Mouse (Mus musculus) myocyte (in vitro differentiated cells): Measurements from ENCODE around the gene Ltbp3. TPM values are rescaled to one million over a fixed set of nuclear protein-coding genes. Genes with fewer than 3 reads are reported as not detected.

Source experiments
- H3K27me3 ChIP-seq: one replicate; pipeline ENCODE4 v1.6.1; 2011; ENCODE audit not compliant: control insufficient read depth, insufficient read depth, insufficient read length
- H3K36me3 ChIP-seq: one replicate; pipeline ENCODE4 v1.6.1; 2011; ENCODE audit not compliant: control insufficient read depth, insufficient read depth
- H3K4me2 ChIP-seq: one replicate; pipeline ENCODE4 v1.6.1; 2011; ENCODE audit warnings: low read depth, control low read depth
- H3K4me3 ChIP-seq: one replicate; pipeline ENCODE4 v1.5.1; 2011; ENCODE audit warnings: mild to moderate bottlenecking, control low read depth, moderate library complexity
- H3K79me2 ChIP-seq: one replicate; pipeline ENCODE4 v1.6.1; 2011; ENCODE audit not compliant: control insufficient read depth, insufficient read depth
- H3ac ChIP-seq: one replicate; pipeline ENCODE4 v1.6.1; 2011; ENCODE audit not compliant: control insufficient read depth, insufficient read length
- CEBPB ChIP-seq: IDR thresholded peaks from 2 replicates; pipeline ENCODE4 v1.6.1; 2011; ENCODE audit warnings: mild to moderate bottlenecking, moderate library complexity; ENCODE audit not compliant: poor library complexity, insufficient read depth, severe bottlenecking
- E2F4 ChIP-seq: IDR thresholded peaks from one replicate; pipeline ENCODE4 v1.6.1; 2011; ENCODE audit warnings: mild to moderate bottlenecking, control low read depth, moderate library complexity; ENCODE audit not compliant: insufficient read depth
- MAX ChIP-seq: IDR thresholded peaks from one replicate; pipeline ENCODE4 v1.6.1; 2011; ENCODE audit warnings: low read depth, mild to moderate bottlenecking, control low read depth
- MYOD1 ChIP-seq, 3 experiments: IDR thresholded peaks; one replicate each; pipeline ENCODE4 v1.6.1; 2011; ENCODE audit warnings: control low read depth in 2 of 3, low read depth in 2 of 3, mild to moderate bottlenecking in 2 of 3, moderate library complexity in 1 of 3; ENCODE audit not compliant: insufficient read length in 2 of 3, control insufficient read depth in 1 of 3
- MYOG ChIP-seq, 3 experiments: IDR thresholded peaks; one replicate each; pipeline ENCODE4 v1.6.1; 2011; ENCODE audit warnings: control low read depth in 2 of 3, low read depth in 2 of 3, mild to moderate bottlenecking in 2 of 3; ENCODE audit not compliant: insufficient read length in 2 of 3, control insufficient read depth in 1 of 3, insufficient read depth in 1 of 3
- POLR2A ChIP-seq: IDR thresholded peaks from one replicate; pipeline ENCODE4 v1.6.1; 2011; ENCODE audit warnings: low read depth, mild to moderate bottlenecking, control low read depth, moderate library complexity; ENCODE audit not compliant: insufficient read length
- POLR2AphosphoS2 ChIP-seq: IDR thresholded peaks from one replicate; pipeline ENCODE4 v1.6.1; 2011; ENCODE audit warnings: low read depth, control low read depth; ENCODE audit not compliant: insufficient read length
- REST ChIP-seq: IDR thresholded peaks from one replicate; pipeline ENCODE4 v1.6.1; 2011; ENCODE audit warnings: mild to moderate bottlenecking, control low read depth, moderate library complexity; ENCODE audit not compliant: insufficient read depth, insufficient read length
- SRF ChIP-seq: IDR thresholded peaks from one replicate; pipeline ENCODE4 v1.6.1; 2011; ENCODE audit warnings: low read depth; ENCODE audit not compliant: control insufficient read depth, insufficient read length
- TCF12 ChIP-seq: IDR thresholded peaks from one replicate; pipeline ENCODE4 v1.6.1; 2011; ENCODE audit warnings: mild to moderate bottlenecking, control low read depth; ENCODE audit not compliant: poor library complexity, insufficient read depth, severe bottlenecking
- TCF3 ChIP-seq: IDR thresholded peaks from one replicate; pipeline ENCODE4 v1.6.1; 2011; ENCODE audit warnings: low read depth, control low read depth; ENCODE audit not compliant: insufficient read length
- USF1 ChIP-seq: IDR thresholded peaks from one replicate; pipeline ENCODE4 v1.6.1; 2011; ENCODE audit warnings: low read depth, mild to moderate bottlenecking, control low read depth, moderate library complexity
- polyA plus RNA-seq: library from polyadenylated mRNA; unstranded; fragments of >200 nt; fragmentation: generic; extraction: Trizol; gene quantifications from one replicate; pipeline ENCODE4 v1.2.1, GENCODE M21; 2012; ENCODE audit warnings: missing spikeins

The Ltbp3 gene
- polyA plus RNA-seq, 1 experiment, result 100 TPM

DNA sequence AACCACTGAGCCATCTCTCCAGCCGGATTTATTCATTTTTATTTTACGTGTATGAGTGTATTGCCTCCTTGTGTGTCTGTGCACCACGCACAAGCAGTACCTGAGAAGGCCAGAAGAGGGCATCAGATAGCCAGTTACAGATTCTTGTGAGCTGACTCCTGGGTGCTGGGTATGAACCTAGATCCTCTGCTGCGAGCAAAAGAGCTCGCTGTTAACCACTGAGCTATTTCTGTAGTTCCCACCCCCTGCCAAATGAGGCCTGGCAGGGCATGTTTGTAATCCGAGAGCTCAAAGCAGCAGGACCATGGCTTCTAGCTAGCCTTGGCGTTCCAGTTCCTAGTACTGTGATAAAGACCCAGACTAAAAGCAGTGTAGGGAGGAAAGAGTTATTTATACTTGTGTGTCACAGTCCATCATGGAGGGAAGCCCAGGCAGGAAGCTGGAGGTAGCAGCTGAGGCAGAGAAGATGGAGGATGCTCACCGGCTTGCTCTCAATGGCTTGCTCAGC, 46.5 kb downstream of the Ltbp3 start:
- no peak for TF ChIP-seq POLR2AphosphoS2
- TF ChIP-seq MYOG (IDR thresholded peaks at IDR 0.05; ENCODE audit: control insufficient read depth in 1 of 3, insufficient read depth in 1 of 3, insufficient read length in 2 of 3, low read depth in 2 of 3), result peak in 1 of 3 experiments; percentile 18
- no peak for TF ChIP-seq MAX
- TF ChIP-seq POLR2A, result no peak
- TF ChIP-seq CEBPB, result no peak
- TF ChIP-seq TCF3, result no peak
- no peak for TF ChIP-seq TCF12
- TF ChIP-seq USF1, result no peak
- no peak for TF ChIP-seq E2F4
- TF ChIP-seq MYOD1 (IDR thresholded peaks at IDR 0.05; ENCODE audit: control insufficient read depth in 1 of 3, insufficient read length in 2 of 3, low read depth in 2 of 3), result peak in 2 of 3 experiments; percentile 29 to 51
- TF ChIP-seq REST, result no peak
- TF ChIP-seq SRF, result peak; percentile 62
- Histone ChIP-seq H3K36me3 (no peaks in the 10 kb centered on the region), H3K4me3 (no peak overlapping the region), H3ac (no peak overlapping the region), H3K27me3 (no peaks in the 10 kb centered on the region), H3K79me2 (no peaks in the 10 kb centered on the region), H3K4me2 (peak overlapping the region; percentile 46)

DNA sequence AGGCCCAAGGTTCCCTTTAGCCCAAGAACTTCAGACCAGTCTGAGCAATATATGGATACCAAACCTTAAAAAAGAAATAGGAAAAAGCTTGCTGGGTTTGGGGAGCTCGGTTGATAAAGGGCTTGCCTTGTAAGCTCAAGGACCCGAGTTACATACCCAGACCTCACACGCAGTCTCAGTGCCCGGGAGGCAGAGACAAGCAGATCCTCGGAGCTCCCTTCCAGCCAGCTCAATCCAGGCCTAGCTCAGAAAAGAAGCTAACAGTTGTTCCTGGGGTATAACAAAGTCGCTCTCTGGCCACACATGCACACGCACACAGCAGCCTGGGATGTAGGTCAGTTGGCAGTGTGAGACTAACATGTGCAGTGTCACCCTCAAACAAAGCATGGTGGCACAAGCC, 47.2 kb downstream of the Ltbp3 start:
- Histone ChIP-seq H3K79me2 (no peaks in the 10 kb centered on the region), H3ac (no peak overlapping the region), H3K4me3 (no peak overlapping the region), H3K4me2 (peak overlapping the region; percentile 46), H3K27me3 (no peaks in the 10 kb centered on the region), H3K36me3 (no peaks in the 10 kb centered on the region)
- TF ChIP-seq MYOD1 (IDR thresholded peaks at IDR 0.05; ENCODE audit: control insufficient read depth in 1 of 3, insufficient read length in 2 of 3, low read depth in 2 of 3) (no peak), SRF (no peak)

DNA sequence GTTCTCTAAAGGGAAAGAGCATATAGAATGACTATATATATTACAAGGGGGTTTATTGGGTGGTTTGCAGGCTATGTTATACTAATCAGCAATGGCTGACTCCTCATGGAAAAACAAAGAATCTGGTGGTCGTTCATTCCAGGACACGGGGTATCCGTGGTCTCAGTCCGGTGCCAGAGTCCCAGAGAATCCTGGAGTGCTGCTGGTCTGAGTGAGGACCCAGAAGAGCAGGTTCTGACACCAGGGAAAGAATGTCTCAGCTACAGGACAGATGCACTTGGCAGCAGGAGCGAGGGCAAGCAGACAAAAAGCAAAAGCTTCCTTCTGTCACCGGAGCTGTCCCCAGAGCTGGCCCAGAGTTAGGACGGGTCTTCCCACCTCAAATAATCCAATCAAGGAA, 47.9 kb downstream of the Ltbp3 start:
- no peak overlapping the region for H3K4me2 ChIP-seq
- H3ac ChIP-seq, result no peak overlapping the region
- TF ChIP-seq POLR2A (no peak), E2F4 (no peak), SRF (no peak), CEBPB (no peak), MYOG (IDR thresholded peaks at IDR 0.05; ENCODE audit: control insufficient read depth in 1 of 3, insufficient read depth in 1 of 3, insufficient read length in 2 of 3, low read depth in 2 of 3) (no peak), POLR2AphosphoS2 (no peak), REST (no peak), USF1 (no peak)

DNA sequence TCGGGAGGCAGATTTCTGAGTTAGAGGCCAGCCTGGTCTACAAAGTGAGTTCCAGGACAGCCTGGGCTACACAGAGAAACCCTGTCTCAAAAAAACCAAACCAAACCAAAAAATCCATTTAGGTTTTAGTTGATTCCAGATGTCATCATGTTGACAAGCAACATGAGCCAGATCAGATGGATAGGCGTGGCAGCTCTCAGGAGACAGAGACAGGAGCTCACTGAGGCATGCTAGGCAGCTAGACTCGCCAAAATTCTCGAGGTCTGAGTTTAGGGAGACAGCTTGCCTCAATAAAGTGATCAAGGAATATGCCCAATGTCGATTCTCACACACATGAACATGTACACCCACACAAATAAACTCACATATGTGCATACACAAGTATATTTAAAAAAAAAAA, 48.4 kb downstream of the Ltbp3 start:
- Histone ChIP-seq H3K4me3 (no peak overlapping the region), H3K36me3 (no peaks in the 10 kb centered on the region), H3ac (no peak overlapping the region), H3K27me3 (no peaks in the 10 kb centered on the region), H3K4me2 (no peak overlapping the region), H3K79me2 (no peaks in the 10 kb centered on the region)
- no peak for TF ChIP-seq POLR2AphosphoS2
- no peak for TF ChIP-seq REST
- no peak for TF ChIP-seq MYOD1 (IDR thresholded peaks at IDR 0.05; ENCODE audit: control insufficient read depth in 1 of 3, insufficient read length in 2 of 3, low read depth in 2 of 3)
- TF ChIP-seq CEBPB, result no peak
- no peak for TF ChIP-seq MAX
- TF ChIP-seq SRF, result no peak
- TF ChIP-seq MYOG (IDR thresholded peaks at IDR 0.05; ENCODE audit: control insufficient read depth in 1 of 3, insufficient read depth in 1 of 3, insufficient read length in 2 of 3, low read depth in 2 of 3), result no peak
- TF ChIP-seq E2F4, result no peak
- no peak for TF ChIP-seq USF1

More for the DNA sequence above, 47.9 kb downstream of the Ltbp3 start:
- Histone ChIP-seq H3K4me3 (no peak overlapping the region), H3K27me3 (no peaks in the 10 kb centered on the region), H3K36me3 (no peaks in the 10 kb centered on the region), H3K79me2 (no peaks in the 10 kb centered on the region)

DNA sequence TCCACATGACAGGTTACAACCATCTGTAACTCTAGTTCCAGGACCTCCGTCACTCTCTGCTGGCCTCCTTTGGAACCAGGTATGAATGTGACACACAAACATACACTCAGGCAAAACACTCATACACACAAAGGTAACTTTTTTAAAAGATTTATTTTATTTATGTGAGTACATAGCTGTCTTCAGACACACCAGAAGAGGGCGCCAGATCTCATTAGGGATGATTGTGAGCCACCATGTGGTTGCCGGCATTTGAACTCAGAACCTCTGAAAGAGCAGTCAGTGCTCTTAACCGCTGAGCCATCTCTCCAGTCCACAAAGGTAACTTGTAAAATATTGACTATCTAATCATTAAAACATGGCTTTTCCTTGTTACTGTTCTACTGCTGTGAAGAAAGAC, 50.6 kb downstream of the Ltbp3 start:
- Histone ChIP-seq H3K79me2 (peaks cover 14% of the 10 kb centered on the region), H3K36me3 (peaks cover 15% of the 10 kb centered on the region), H3K4me3 (no peak overlapping the region), H3K4me2 (no peak overlapping the region), H3K27me3 (no peaks in the 10 kb centered on the region), H3ac (no peak overlapping the region)
- TF ChIP-seq TCF12, result no peak
- no peak for TF ChIP-seq TCF3

DNA sequence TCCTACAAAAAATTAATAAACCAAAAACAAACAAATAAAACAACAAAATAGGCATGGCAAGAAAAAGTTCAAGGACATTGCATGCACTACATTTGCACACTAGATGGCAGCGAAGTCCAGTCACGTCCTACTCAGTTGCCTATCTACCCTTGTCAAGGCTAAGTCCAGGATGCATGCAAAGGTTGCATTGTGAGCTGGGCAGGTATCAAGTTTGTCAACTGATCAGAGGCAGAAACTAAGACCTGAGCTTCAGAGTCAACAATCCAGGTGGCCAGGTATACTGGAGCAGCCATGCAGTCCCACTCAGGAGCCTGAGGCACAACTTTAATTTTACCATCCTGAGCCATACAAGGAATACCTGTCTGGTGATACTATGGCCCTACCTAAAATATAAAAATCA, 52.4 kb downstream of the Ltbp3 start:
- no peaks in the 10 kb centered on the region for H3K27me3 ChIP-seq
- TF ChIP-seq TCF3 (no peak), POLR2A (peak; percentile 51), POLR2AphosphoS2 (peak; percentile 94), TCF12 (no peak), REST (no peak), USF1 (no peak), CEBPB (no peak), E2F4 (no peak), MAX (no peak), SRF (no peak), MYOD1 (IDR thresholded peaks at IDR 0.05; ENCODE audit: control insufficient read depth in 1 of 3, insufficient read length in 2 of 3, low read depth in 2 of 3) (no peak), MYOG (IDR thresholded peaks at IDR 0.05; ENCODE audit: control insufficient read depth in 1 of 3, insufficient read depth in 1 of 3, insufficient read length in 2 of 3, low read depth in 2 of 3) (no peak)
- no peak overlapping the region for H3K4me2 ChIP-seq
- H3ac ChIP-seq, result no peak overlapping the region
- peaks cover 32% of the 10 kb centered on the region for H3K79me2 ChIP-seq
- peaks cover 32% of the 10 kb centered on the region for H3K36me3 ChIP-seq
- no peak overlapping the region for H3K4me3 ChIP-seq
